Mouse (Mus musculus): ENCODE measurements around the gene Kif14.

DNA sequence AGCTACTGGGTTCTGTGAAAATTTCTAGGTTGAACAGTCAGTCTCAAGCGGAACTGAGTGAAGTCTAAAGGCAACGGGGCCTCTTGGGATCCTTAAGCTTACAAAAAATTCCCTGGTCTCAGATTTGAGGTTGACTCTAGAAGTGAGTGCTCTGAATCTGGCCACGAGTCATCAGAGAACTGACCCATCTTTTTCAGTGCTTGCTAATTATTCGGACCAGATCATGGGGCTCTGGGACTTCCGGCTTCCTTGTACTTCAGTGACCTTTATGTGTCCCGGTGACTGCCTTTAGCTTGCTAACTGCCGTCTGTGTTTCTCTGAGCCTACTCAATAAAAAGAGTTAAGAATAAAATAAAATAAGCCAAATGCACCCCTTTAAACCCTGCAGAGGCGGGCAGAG, 103.1 kb downstream of the Kif14 start:
- TF ChIP-seq USF1 (IDR thresholded peaks at IDR 0.05; ENCODE audit: low read depth, low read length) (no peak), EP300 (IDR thresholded peaks at IDR 0.05; ENCODE audit: low read depth in 1 of 2, low read length in 2 of 2) (no peak), ZMIZ1 (IDR thresholded peaks at IDR 0.05; ENCODE audit: low read depth, low read length) (no peak), CTCF (IDR thresholded peaks at IDR 0.05 in 2 of 3, conservative IDR thresholded peaks at IDR 0.05 in 1 of 3; ENCODE audit: control insufficient read depth in 1 of 3, insufficient read depth in 1 of 3, low read depth in 2 of 3, low read length in 3 of 3, poor library complexity in 1 of 3, severe bottlenecking in 1 of 3) (no peak), POLR2A (IDR thresholded peaks at IDR 0.05; ENCODE audit: control insufficient read depth in 1 of 2, insufficient read depth in 1 of 2, low read depth in 1 of 2, low read length in 2 of 2, poor library complexity in 1 of 2) (no peak), USF2 (IDR thresholded peaks at IDR 0.05; ENCODE audit: borderline replicate concordance in 1 of 2, insufficient read depth in 1 of 2, low read depth in 1 of 2, low read length in 2 of 2) (no peak), GABPA (IDR thresholded peaks at IDR 0.05; ENCODE audit: low read depth, low read length) (no peak), BHLHE40 (IDR thresholded peaks at IDR 0.05; ENCODE audit: borderline replicate concordance, low read depth, low read length) (no peak), MAX (IDR thresholded peaks at IDR 0.05; ENCODE audit: low read length) (no peak)
